Mouse (Mus musculus): ENCODE measurements around the gene 4930503B20Rik.

Gene 4930503B20Rik

DNA sequence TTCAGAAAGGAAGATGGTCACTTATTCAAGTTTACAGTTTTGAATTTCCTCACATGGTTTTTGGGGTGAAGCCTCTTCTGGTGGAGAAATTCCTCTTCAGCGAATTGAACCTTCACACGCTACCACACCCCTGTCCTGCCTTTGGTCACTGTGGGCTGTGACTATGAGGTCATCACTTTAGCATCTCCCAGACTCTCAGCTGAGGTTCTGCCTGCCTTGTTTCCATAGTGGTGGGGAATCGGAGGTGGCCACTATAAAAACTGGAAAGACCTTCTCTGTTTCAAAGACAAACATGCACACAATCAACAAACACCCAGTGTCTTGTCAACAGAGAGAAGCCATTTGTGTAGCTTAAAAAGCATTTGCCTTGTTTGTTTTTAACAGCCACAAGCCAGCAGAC, at the start of gene 4930503B20Rik:
Gene 4930503B20Rik, minus strand, starts transcription at position 101 of the 400 bp plus-strand sequence.
- DNase-seq: no peak

DNA sequence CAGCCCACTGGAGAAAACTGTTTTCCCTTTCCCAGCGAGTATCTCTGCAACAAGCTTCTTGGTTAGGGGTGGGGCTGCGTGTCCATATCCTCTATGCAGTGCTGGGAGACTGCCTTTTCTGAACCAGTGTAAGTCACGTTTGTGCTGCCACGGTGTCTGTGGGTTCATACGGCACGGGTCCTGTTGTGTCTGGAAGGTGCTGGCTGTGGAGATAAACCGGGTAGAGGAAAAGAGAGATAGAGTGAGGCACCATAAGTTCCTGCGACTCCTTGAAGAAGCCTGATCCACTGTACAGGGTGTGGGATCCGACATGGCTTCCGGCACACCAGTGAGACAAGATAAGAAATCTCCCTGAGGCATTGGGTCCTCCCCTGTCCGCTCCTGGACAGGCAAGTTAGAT, 48.9 kb upstream of the 4930503B20Rik start:
- no peak for DNase-seq

DNA sequence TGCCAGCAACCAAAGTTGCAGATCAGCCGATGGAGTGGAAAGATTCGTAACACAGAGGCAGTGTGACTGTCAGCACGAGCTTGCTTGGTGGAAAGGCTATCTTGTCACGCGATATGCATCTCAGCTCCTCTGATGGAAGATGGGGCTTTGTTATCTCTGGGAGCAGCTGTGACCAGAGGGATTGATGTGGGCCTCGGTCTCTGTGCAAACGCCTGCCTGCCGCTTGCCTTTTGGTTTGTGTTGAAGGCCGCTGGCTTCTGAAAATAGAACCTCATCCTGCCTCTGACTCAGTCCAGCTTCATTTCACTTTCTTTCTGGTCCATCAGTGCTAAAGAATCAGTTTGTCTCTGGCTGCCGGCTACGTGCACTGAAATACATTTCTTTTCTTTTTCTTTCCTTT, 47.9 kb upstream of the 4930503B20Rik start:
- no peak for DNase-seq

DNA sequence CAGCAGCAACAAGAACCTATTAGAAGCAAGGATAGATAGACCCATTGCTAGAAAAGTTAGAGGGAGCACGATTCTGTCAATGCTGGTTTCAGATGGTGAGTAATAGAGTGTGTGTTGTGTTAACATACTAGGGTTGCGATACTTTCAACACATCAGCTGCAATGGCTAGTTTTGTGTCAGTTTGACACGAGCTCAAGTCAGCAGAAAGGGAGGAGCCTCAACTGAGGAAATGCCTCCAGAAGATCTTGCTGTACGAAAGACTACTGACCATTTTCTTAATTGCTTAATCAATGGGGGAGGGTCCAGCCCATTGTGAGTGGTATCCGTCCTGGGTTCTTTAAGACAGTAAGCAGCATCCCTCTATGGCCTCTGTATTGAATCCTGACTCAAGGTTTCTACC, 41.4 kb upstream of the 4930503B20Rik start:
- no peak for DNase-seq

DNA sequence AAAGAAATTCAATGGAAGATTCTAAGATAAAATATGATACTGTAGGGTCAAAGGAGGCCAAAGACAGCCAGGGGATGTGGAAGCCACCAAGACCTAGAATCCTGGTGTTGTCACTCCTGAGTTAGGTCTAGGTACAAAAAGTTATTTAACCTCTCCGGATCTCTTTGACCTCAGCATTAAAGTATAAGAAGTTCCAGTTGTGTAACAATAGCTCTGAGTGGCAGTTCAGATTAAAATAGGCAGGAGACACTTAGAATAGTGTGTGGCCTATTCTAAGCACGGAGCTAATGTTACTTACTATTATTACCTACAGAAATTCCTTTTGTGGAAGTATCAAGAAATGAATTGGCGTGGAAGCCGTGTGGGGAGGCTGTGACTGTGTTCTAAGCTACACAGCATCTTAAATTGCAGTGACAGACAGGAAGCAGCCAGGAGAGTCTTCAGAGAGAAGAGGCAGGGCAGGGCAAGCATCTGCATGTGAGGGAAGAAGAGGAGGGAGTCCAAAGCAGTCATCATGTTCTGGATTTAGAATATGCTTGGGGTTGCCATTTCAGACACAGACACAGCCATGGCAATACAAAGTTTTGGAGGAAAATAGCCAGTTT, 36.1 kb upstream of the 4930503B20Rik start:
- DNase-seq: no peak

DNA sequence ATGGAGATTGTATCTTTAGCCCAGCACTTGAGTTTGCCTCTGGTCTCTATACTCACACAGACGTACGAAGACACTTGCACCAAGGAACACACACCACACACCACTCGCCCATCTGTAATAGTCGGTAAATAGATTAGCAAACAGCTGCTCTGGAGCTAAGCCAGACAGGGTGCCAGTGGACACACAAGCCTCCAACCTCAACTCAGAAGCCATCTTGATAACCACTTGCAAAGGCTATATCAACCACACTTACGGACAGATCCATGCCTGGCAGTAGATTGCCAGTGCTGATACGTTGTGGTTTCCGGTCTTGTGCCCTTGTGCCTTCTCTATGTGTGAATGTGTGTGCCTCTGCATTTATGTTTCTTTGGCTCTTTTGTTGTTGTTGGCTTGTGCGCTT, 35.3 kb upstream of the 4930503B20Rik start:
- DNase-seq: no peak

DNA sequence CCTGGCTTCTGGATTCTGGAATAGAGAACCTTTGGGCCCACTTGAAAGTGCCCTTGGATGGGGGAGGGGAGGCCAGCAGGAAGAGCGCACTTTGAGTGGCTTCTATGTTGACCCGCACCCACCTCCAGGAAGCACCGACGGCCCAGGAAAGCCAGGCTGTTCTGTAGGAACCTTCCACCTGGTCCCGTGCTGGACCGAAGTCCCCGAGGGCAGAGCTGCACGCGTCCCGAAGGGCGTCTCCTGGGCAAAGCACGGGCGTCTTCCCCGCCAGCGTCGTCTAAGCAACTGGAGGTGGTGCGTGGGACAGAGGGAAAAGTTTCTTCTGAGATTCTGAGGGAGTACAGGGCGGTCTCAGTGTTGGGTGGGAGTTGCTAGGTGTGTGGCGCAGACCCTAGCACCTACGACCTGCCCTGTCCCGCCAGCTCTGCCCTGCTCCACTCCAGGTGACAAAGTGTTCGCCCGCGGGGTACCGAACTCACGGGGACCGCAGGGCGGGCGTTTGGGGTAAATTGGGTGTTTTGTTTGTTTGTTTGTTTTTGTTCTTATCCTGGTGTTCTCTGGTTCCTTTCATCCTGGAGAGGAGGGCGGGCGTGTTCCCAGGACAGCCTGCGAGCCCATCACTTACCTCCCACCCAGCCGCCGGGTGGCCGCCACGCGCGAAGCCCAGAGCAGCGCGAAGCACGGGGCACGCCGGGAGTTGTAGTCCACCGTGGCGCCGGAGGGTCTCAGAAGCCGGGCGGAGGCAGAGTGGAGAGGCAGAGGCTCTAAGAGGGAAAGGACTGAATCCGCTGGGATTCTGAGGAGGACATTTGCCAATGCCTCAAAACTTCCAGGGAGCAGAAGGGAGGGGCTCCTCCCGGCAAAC, 33.9 kb upstream of the 4930503B20Rik start, which contains the start of gene Samd13:
Gene Samd13, minus strand, starts transcription at position 782 of the 865 bp plus-strand sequence.
- peak; percentile 73 to 77 for DNase-seq

DNA sequence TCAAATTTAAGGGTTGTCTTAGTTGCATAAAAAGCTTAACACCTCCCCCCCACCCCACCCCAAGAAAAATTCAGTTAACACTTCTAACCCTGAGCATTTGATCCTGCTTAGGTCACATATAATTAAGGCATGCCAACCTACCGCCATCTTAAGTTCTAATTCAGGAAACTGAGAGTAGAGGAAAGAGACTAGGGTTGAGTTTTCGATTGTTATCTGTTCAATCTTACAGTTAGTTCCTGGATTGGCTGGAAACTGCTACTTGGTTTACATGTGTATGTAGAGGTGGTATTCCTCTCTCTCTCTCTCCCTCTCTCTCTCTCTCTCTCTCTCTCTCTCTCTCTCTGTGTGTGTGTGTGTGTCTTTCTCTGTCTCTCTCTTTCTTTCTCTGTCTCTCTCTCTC, 32.0 kb upstream of the 4930503B20Rik start:
- no peak for DNase-seq

DNA sequence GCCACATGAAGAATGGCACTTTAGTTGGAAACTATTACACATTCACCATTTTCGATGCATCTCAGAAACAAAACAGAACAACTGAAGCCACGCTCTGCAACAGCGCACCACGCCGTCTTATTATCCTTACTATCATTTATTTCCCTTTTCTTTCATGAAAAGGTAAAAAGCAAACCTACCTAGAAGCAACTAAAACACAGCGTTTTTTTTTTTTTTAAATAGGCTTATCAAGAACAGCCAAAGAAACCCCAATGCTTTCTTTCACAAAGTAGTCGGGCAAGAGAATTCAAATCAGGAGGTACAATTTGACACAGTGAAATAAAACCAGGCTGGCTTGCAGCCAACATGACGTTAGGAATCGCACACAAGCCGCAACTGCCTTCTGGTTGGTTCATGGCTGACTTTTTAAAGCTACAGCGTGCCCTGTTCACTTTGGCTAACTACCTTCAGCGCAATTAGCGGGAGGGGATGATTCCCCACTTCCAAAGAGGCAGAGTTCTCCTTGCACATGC, 31.1 kb upstream of the 4930503B20Rik start:
- peak; percentile 66 to 69 for DNase-seq

DNA sequence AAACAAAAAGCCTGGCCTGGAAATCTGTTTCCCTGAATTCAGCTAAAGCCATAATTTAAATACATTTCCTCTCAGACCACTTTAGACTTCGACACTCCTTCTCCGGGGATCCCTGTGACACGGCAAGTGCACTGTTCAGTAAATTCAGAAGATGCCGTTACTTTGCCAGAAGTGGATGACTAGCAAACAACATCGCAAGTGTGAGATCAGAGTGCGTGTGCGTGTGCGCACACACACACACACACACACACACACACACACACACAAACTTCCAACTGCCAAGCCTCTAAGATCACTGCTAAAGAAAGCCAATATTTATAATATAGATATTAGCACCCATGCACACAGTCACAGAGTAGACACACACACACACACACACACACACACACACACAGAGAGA, 30.6 kb upstream of the 4930503B20Rik start:
- DNase-seq: no peak

DNA sequence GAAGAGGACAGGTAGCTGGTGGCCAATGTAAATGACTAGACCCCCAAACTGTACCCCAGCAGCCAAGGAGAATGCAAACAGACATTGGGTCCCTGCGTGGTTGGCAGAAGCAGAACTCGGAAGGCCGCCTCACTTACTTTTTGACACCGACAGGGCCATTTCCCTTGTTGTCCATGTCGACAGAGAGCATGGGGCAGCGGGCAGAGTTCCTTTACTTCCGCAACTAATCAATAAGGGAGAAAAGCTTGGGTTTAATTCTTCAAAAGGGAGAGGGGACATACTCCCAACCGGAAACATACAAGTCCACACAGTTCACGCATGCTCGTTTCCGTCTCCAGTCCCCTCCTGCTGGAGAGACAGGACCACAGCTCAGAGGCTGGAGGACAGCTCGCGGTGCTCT, 29.5 kb upstream of the 4930503B20Rik start:
- DNase-seq: no peak

DNA sequence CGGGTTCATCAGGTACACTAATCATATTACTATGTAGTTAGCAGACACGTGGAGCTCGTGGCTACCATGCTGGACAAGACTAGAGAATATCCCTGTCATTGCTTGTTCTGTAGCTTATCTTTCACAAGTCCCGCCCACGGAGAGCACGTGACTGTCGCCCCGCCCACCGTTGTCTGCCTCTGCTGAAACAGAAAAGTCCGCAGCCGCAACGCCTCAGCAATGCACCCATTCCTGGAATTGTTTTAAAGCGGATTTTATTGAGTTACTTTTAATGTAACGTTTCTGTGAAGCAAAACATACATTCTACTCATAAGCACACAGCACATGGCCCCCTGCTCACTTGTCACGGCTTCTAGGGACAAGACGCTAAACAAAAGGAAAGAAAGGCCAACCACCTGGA, 28.5 kb upstream of the 4930503B20Rik start:
- DNase-seq: no peak

DNA sequence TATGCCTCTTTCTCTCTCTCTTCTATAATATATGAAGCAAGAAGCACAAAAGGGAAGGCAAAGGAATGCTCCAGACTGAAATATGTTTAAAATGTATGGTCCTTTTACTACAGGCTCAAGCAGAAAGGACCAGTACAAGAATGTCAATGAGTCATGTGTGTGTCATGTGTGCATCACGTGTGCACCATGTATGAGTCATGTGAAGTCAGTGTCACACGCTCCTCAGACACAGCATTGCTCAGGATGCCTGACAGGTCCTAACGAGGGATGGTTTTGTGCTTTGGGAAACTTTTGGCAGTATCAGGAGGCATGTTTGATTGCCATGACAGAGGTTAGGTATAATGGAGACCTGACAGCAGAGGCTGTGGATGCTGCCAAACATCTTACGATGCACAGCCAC, 25.1 kb upstream of the 4930503B20Rik start:
- DNase-seq: no peak

DNA sequence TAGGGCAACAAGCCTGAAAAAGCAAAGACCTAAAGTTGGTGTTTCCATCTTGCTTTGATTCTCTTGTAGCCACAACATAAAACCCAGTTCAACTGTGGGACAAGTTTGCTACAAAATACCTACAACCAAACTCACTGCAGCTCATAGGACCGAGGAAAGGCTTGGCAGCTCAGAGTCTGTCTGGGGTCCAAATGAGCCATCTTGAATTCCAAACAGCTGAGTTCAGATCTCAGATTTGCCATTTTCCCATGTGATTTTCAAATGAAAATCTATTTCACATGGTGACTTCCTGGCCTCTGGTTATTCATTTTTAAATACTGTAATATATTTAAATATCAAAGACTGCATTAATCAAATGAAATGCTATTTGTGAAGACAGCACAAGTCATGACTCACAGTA, 24.0 kb upstream of the 4930503B20Rik start:
- no peak for DNase-seq

DNA sequence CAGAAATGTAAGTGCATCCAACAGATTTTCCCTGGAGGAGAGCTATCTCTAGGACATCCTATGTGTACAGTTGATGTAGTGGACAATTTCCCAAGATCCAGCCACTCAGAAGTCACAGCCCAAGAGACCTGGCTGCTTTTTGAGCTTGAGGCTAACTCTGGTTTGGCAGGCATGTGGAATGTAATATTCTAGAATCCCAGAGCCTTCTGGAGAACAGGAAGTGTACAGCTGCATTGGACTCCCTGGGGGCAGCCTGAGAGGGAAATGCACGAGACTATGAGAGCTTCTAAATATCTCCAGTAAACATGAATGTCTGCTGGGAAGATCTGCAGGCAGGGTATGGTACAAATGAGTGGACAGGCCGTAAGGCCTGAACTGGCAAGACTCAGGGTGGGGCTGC, 20.0 kb upstream of the 4930503B20Rik start:
- no peak for DNase-seq

DNA sequence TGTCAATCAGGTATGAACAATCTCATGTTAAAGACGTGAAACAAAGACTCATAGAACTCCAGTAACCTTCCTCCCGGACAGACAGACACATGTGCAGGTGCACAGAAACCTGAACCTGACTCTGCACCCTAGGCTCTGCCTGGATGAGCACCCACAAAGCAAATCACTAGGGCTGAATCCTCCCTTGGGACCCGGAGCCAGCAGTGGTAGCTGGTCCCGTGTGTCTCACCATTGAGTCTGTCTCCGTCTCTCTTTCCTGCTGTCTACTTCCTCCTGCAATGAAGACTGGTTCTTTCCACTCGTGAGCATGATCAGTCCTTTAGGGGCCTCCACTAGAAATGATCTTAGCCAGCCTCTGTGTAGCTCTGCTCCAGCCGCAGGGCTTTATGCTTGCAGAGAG, 10.8 kb upstream of the 4930503B20Rik start:
- no peak for DNase-seq

DNA sequence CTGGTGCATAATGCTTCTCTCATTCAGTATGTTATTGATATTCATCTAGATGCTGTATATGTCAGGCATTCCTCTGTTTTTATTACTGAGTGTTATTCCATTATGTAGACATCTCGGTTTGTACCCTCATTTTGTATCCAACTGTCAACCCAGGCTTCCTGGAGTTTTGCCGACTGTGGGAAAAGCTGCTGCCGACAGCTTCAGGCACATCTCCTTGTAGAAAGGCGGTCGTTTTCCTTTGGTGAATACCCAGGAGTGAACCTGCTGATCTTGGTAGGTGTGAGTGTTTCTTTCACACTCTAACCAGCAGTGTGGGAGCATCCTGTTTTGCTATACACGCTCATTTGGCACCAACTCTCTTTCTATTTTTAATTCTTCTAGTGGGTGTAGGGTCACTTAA, 9.9 kb upstream of the 4930503B20Rik start:
- DNase-seq: peak; percentile 21 to 38

DNA sequence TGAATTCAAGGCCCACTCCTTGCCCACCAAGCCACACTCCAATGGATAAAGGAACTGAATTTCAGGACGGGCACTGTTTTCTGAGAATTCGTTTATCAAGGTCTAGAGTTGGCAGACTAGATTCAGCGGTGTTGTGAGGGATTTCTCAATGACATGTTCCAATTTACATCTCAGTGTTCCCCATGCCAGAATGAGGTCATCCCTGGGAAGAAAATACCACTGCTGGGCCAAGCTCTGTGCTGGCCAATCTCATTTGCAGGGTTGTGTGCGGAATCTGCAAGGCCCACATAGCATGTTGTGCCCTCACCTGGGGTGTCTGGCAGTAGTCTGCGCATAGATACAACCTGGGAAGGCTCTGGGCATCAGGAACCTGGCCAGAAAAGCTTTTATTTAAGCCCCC, 8.2 kb upstream of the 4930503B20Rik start:
- peak; percentile 82 to 90 for DNase-seq

DNA sequence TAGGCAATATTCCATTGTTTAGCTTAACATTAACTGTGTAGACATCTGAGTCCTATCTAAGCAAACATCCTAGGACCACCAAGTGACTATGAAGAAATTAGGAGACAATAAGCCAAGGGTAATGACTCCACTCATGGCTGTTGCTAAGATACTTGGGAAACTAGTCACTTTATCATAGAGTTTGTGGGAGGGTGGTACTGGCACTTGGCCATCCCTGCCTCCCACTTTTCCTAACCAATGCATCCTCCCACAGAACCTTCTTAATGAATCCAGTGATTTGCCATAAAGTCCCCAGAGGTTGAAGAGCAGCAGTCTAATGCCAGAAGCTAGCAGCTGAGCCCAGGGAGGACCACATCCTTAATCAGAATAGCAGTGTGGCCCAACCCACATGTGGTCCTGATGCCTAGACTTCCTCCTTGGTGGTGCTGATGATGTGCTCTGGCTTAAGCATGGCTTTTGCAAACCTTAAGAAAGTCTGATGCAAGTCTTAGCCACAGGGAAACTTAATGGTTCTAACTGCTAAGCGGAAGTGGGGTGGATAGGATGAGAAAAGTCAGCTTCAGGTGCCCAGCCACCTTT, 7.0 kb upstream of the 4930503B20Rik start:
- DNase-seq: no peak

DNA sequence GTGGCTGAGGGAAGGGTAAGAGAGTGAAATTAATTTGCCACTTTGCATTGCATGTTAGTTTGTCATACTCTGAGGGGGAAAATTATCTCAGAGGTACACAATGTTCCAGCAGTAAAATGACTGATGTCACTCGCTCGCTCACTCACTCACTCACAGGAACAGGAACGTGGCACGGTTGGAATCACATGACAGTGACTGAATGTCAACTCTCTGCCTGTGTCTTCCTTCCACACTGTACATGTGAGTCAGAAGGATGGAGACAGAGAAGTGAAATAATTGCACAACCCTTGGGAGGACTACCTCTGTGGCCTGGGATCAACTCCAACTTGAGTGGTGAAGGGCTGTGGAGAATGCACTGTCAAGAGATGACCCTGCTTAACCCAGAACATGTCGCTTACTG, 6.3 kb upstream of the 4930503B20Rik start:
- DNase-seq: no peak

DNA sequence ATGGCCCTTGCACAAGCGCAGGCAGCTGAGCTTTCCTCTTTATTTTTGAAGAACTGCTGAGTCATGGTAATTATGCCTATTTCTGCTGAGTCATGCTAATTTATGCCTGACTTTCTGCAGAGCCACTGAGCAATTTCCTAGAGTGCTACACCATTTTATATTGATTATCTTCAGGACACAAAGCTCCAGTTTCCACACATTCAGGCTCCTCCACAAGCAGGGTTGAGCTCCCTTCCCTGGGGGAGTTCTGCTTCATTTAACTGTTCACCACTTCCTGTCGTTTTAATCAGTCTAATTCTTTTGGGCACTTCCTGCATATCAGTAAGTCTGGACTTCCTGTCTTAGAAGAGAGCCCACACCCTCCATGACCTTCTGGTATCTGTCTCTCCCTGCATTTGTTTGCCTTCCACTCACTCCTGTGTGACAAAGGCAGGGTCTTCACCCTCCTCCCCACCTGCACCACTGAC, 4.0 kb upstream of the 4930503B20Rik start:
- DNase-seq: no peak

DNA sequence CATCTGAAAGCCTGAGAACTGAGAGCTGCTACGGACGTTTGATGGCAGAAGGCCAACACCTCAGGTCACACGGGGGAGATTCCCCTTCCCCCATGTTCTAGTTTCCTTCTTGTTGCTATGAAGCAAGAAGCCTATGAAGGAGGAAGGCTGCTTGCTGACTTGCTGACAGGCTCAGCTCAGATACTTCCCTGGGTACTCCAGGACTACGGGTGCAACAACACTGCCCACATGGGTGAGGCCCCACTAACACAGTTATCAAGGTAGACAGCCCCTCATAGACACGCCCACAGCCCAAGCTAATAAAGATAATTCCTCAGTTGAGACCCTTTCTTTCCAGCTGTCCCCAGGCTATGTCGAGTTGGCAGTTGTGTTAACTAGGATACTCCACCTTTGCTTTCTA, 2.6 kb upstream of the 4930503B20Rik start:
- DNase-seq: no peak

DNA sequence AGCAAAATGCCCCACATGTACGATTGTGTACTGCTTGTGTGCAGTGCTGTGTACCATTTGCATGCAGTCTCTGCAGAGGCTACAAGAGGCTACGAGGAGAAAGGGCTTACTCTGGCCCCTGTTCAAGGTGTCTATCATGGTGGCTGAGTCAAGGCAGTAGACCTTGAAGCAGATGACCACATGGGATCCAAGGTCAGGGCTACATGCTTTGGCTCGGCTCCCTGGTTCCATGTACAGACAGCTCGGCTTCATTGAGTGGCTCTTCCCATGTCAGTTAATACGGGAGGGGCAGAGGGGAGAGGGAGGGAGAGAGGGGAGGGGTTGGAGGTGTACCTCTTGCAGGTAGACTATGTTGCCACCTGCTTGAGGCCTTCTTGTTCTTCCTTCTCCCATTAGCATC, 1.3 kb upstream of the 4930503B20Rik start:
- no peak for DNase-seq

DNA sequence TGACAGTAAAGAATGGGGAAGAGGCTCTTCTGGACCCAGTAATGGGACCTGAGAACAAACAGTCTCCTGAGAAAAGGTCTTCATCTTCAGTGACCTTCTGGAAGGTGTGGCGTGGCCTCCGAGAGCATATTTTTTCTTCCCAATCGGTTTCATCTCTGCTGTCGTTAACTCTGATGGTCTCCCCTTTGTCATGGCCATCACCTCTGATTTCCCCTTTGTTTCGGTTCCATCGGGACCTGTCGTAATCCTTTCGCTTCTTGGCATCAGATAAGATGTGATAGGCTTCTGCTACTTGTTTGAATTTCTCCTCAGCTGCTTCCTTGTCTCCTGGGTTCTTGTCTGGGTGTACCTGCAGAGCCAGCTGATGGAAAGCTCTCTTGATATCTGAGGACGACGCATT, 401 bp downstream of the 4930503B20Rik start:
- DNase-seq: no peak
